19 mouse cellular contexts compared by ENCODE assay signal in the genomic region with DNA sequence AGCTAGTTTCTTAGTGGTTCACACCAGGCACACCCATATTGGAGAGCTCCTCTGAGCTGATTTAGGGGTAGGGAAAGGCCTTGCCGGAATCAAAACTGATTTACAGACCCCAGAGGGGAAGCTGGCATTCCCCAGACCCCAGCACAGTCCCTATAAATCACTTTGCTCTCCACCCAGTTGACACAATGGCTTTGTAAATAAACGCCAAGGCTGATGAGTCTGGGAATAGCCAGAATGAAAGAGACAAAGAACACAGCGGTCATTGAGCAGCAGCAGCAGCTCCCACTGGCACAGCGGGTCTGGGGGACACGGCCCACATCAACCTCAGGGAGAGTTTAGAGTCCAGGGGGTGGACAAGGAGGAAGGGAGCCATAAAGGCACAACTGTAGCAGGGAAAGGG.
DNase-seq lines count a peak whose midpoint lies in the region; ATAC-seq and TF ChIP-seq lines count a peak whose summit lies in the region.
"Had no signal": no experiment of that assay in that cellular context is flagged by ENCODE, and none has a peak within 500 bp of the region (broad histone marks: within the 10 kb centered on the region; RNA-seq: fewer than 3 reads in every experiment).

No protein-coding gene starts in this region.

- no peak overlapping the region for H3K4me2 ChIP-seq in forebrain, embryonic 12.5 days
- no peak overlapping the region for H3K4me2 ChIP-seq in forebrain, embryonic 14.5 days (ENCODE audit: low read length)
- no peak overlapping the region for H3K4me2 ChIP-seq in midbrain, embryonic 12.5 days (replicated peaks)
- H3K4me2 ChIP-seq in midbrain, postnatal 0 days (ENCODE audit: low read depth, low read length, poor library complexity, severe bottlenecking), result no peak overlapping the region
- H3K4me2 ChIP-seq in midbrain, embryonic 13.5 days (replicated peaks), result no peak overlapping the region
- H3K4me2 ChIP-seq in neural tube, embryonic 15.5 days, result no peak overlapping the region
- H3K4me2 ChIP-seq: lung, embryonic 15.5 days had no signal

- no peak overlapping the region for H3K4me3 ChIP-seq in forebrain, embryonic 12.5 days (replicated peaks)
- H3K4me3 ChIP-seq in forebrain, embryonic 14.5 days (ENCODE audit: low read depth, low read length), result no peak overlapping the region
- no peak overlapping the region for H3K4me3 ChIP-seq in midbrain, embryonic 12.5 days
- no peak overlapping the region for H3K4me3 ChIP-seq in midbrain, postnatal 0 days (ENCODE audit: low read depth, low read length)
- H3K4me3 ChIP-seq in midbrain, embryonic 13.5 days (replicated peaks), result no peak overlapping the region
- no peak overlapping the region for H3K4me3 ChIP-seq in neural tube, embryonic 15.5 days (replicated peaks)
- H3K4me3 ChIP-seq: heart, embryonic 10.5 days; lung, embryonic 15.5 days had no signal

- no peaks in the 10 kb centered on the region for H3K36me3 ChIP-seq in forebrain, embryonic 12.5 days (replicated peaks)
- H3K36me3 ChIP-seq in forebrain, embryonic 14.5 days (ENCODE audit: control insufficient read depth, insufficient read depth, low read length), result no peaks in the 10 kb centered on the region
- H3K36me3 ChIP-seq in midbrain, embryonic 12.5 days, result no peaks in the 10 kb centered on the region
- no peaks in the 10 kb centered on the region for H3K36me3 ChIP-seq in midbrain, postnatal 0 days (ENCODE audit: insufficient read depth, low read length)
- no peaks in the 10 kb centered on the region for H3K36me3 ChIP-seq in midbrain, embryonic 13.5 days
- H3K36me3 ChIP-seq in neural tube, embryonic 15.5 days, result no peaks in the 10 kb centered on the region
- H3K36me3 ChIP-seq: G1E; heart, embryonic 10.5 days; lung, embryonic 15.5 days had no signal

- WGBS in forebrain, embryonic 12.5 days, result 34% methylated on average over 5 of the region's 5 CpGs
- WGBS in forebrain, embryonic 14.5 days, result 33% methylated on average over 5 of the region's 5 CpGs
- WGBS in midbrain, embryonic 12.5 days, result 42% methylated on average over 5 of the region's 5 CpGs
- 35% methylated on average over 5 of the region's 5 CpGs for WGBS in midbrain, postnatal 0 days
- WGBS in midbrain, embryonic 13.5 days, result 31% methylated on average over 5 of the region's 5 CpGs
- WGBS in neural tube, embryonic 15.5 days, result 9% methylated on average over 5 of the region's 5 CpGs

- peaks cover 47% of the 10 kb centered on the region for H3K4me1 ChIP-seq in forebrain, embryonic 12.5 days
- H3K4me1 ChIP-seq in forebrain, embryonic 14.5 days (ENCODE audit: control insufficient read depth, insufficient read depth, low read length), result peaks cover 3% of the 10 kb centered on the region; the same call in 1 of the 2 replicates
- H3K4me1 ChIP-seq in midbrain, embryonic 12.5 days, result peaks cover 40% of the 10 kb centered on the region
- H3K4me1 ChIP-seq in midbrain, postnatal 0 days (ENCODE audit: insufficient read depth, low read length), result peaks cover 3% of the 10 kb centered on the region
- H3K4me1 ChIP-seq in midbrain, embryonic 13.5 days (replicated peaks), result peaks cover 59% of the 10 kb centered on the region
- peaks cover 78% of the 10 kb centered on the region for H3K4me1 ChIP-seq in neural tube, embryonic 15.5 days
- H3K4me1 ChIP-seq: lung, embryonic 15.5 days had no signal

- H3K9ac ChIP-seq in forebrain, embryonic 12.5 days, result no peak overlapping the region
- no peak overlapping the region for H3K9ac ChIP-seq in forebrain, embryonic 14.5 days (ENCODE audit: low read length)
- H3K9ac ChIP-seq in midbrain, embryonic 12.5 days (replicated peaks), result 0 out of 2 replicates have a peak overlapping the region, but pooled peaks have one; percentile 17
- no peak overlapping the region for H3K9ac ChIP-seq in midbrain, postnatal 0 days (replicated peaks; ENCODE audit: low read length, poor library complexity, severe bottlenecking)
- H3K9ac ChIP-seq in midbrain, embryonic 13.5 days (replicated peaks), result 0 out of 2 replicates have a peak overlapping the region, but pooled peaks have one; percentile 4
- H3K9ac ChIP-seq in neural tube, embryonic 15.5 days (replicated peaks), result no peak overlapping the region
- H3K9ac ChIP-seq: liver, embryonic 14.5 days; lung, embryonic 15.5 days had no signal

- H3K9me3 ChIP-seq in forebrain, embryonic 12.5 days, result no peaks in the 10 kb centered on the region
- no peaks in the 10 kb centered on the region for H3K9me3 ChIP-seq in forebrain, embryonic 14.5 days (replicated peaks; ENCODE audit: control insufficient read depth, low read length)
- no peaks in the 10 kb centered on the region for H3K9me3 ChIP-seq in midbrain, embryonic 12.5 days
- no peaks in the 10 kb centered on the region for H3K9me3 ChIP-seq in midbrain, postnatal 0 days (ENCODE audit: low read length)
- no peaks in the 10 kb centered on the region for H3K9me3 ChIP-seq in midbrain, embryonic 13.5 days
- H3K9me3 ChIP-seq in neural tube, embryonic 15.5 days (replicated peaks), result no peaks in the 10 kb centered on the region
- H3K9me3 ChIP-seq: G1E; heart, embryonic 10.5 days; lung, embryonic 15.5 days had no signal

- no peak for DNase-seq in forebrain, embryonic 14.5 days (ENCODE audit: low spot score)
- DNase-seq in midbrain, postnatal 0 days (ENCODE audit: low spot score), result no peak
- DNase-seq in layer of hippocampus, postnatal 36 days, result no peak
- DNase-seq: adrenal gland, postnatal 25 days; cerebellum, adult 11 months; cerebellum, postnatal 14 days; gastrocnemius, postnatal 36 days; heart, postnatal 10 days; kidney, adult 9 months had no signal

- H3K27me3 ChIP-seq in forebrain, embryonic 12.5 days, result no peaks in the 10 kb centered on the region
- H3K27me3 ChIP-seq in forebrain, embryonic 14.5 days (replicated peaks; ENCODE audit: control insufficient read depth, insufficient read depth, low read length), result no peaks in the 10 kb centered on the region
- H3K27me3 ChIP-seq in midbrain, embryonic 12.5 days, result no peaks in the 10 kb centered on the region
- no peaks in the 10 kb centered on the region for H3K27me3 ChIP-seq in midbrain, postnatal 0 days (ENCODE audit: insufficient read depth, low read length)
- H3K27me3 ChIP-seq in midbrain, embryonic 13.5 days, result no peaks in the 10 kb centered on the region
- H3K27me3 ChIP-seq in neural tube, embryonic 15.5 days (replicated peaks), result no peaks in the 10 kb centered on the region
- H3K27me3 ChIP-seq: lung, embryonic 15.5 days had no signal

- no peak for TF ChIP-seq CTCF in midbrain, postnatal 0 days (IDR thresholded peaks at IDR 0.05)

- peak overlapping the region; percentile 63; the same call in 1 of the 2 replicates for H3K27ac ChIP-seq in forebrain, embryonic 12.5 days
- H3K27ac ChIP-seq in forebrain, embryonic 14.5 days (ENCODE audit: low read depth, low read length), result no peak overlapping the region
- peak overlapping the region; percentile 75 for H3K27ac ChIP-seq in midbrain, embryonic 12.5 days (replicated peaks)
- H3K27ac ChIP-seq in midbrain, postnatal 0 days (ENCODE audit: low read depth, low read length), result no peak overlapping the region
- peak overlapping the region; percentile 56; the same call in 1 of the 2 replicates for H3K27ac ChIP-seq in midbrain, embryonic 13.5 days
- peak overlapping the region; percentile 35 for H3K27ac ChIP-seq in neural tube, embryonic 15.5 days (replicated peaks)
- H3K27ac ChIP-seq: heart, embryonic 10.5 days; liver, embryonic 14.5 days; lung, embryonic 15.5 days had no signal

- ATAC-seq in forebrain, embryonic 12.5 days (ENCODE audit: low FRiP score), result no peak
- no peak for ATAC-seq in forebrain, embryonic 14.5 days
- no peak for ATAC-seq in midbrain, embryonic 12.5 days (ENCODE audit: low FRiP score, low read depth)
- ATAC-seq in midbrain, postnatal 0 days (ENCODE audit: low FRiP score), result no peak
- peak; percentile 38; the same call in 1 of the 2 replicates for ATAC-seq in midbrain, embryonic 13.5 days
- peak; percentile 26; the same call in 1 of the 2 replicates for ATAC-seq in neural tube, embryonic 15.5 days (ENCODE audit: low FRiP score)
- no peak for ATAC-seq in activated CD4-positive, CD25-positive, alpha-beta regulatory T cell, adult 4 months
- ATAC-seq: forebrain, embryonic 16.5 days had no signal

Comparison
In these comparisons a context has a peak if more than half of its experiments do, and no peak if none do; other contexts are left out.
1. ATAC-seq: peak in midbrain, embryonic 13.5 days (single experiment) and neural tube, embryonic 15.5 days (single experiment); none in forebrain, embryonic 12.5 days (single experiment), forebrain, embryonic 14.5 days (single experiment), midbrain, embryonic 12.5 days (single experiment), midbrain, postnatal 0 days (single experiment) and activated CD4-positive, CD25-positive, alpha-beta regulatory T cell, adult 4 months (single experiment).
2. H3K27ac ChIP-seq: peak in forebrain, embryonic 12.5 days (single experiment), midbrain, embryonic 12.5 days (single experiment), midbrain, embryonic 13.5 days (single experiment) and neural tube, embryonic 15.5 days (single experiment); none in forebrain, embryonic 14.5 days (single experiment) and midbrain, postnatal 0 days (single experiment).
3. H3K9ac ChIP-seq: peak in midbrain, embryonic 12.5 days (single experiment) and midbrain, embryonic 13.5 days (single experiment); none in forebrain, embryonic 12.5 days (single experiment), forebrain, embryonic 14.5 days (single experiment), midbrain, postnatal 0 days (single experiment) and neural tube, embryonic 15.5 days (single experiment).